Mouse (Mus musculus) B cell, adult 2 months (primary cell): Measurements from ENCODE around the gene Fxyd6.

ENCODE experiments used
- DNase-seq, 2 experiments: peaks; one replicate each; pipeline ENCODE4 v3.0.0; 2022

Fxyd6 gene

DNA sequence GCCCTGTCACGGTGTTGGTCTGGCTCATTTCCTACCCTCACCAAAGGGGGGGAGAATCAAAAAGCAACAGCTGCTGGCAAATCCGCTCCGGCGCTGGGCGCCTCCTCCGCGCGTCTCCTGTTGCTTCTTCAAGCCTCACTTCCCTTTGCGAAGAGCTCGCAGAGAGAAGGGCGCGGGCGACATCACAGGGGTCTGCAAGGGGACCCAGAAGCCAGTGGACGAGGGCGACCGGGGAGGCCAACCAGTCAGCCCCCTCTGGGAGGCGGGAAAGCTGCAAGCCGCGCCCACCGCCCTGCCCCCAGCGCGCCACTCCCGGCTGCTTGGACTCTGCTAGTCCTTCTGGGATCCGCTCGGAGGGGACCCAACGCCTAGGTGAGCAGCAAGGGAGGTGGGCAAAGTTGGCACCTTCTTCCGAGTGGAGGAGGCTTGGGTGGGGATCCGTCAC is at the start of gene Fxyd6:
TSS of gene Fxyd6 (plus strand) at position 69 of the 445 bp plus-strand sequence.
- peak; percentile 30 to 40 for DNase-seq

DNA sequence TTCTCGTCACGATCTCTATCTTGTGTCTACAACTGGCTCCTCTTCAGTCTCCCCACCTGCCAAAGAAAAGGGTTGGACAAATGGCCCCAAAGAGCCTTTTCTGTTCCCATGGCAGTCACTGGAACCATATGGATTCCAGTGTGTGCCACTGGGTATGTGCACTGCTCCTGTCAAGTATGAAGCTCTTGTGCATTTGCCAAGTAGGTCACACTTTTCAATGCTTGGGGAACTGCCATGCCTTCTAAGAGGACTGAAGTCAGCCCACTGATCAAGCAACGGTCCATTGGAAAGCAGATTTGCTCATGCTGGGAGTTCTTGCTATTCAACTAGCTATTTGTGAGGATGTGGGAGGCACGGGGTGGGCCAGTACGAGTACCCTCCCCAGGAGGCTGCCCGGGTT is 48.5 kb upstream of the Fxyd6 start:
- no peak for DNase-seq

- no peak for DNase-seq
Measured at GRCm38 (mm10) chr9:45321946-45322430, 48.0 kb upstream of the Fxyd6 start.

GRCm38 (mm10) chr9:45326390-45326789 is 43.6 kb upstream of the Fxyd6 start:
- no peak for DNase-seq

- DNase-seq: no peak
Measured at GRCm38 (mm10) chr9:45328263-45328662, 41.7 kb upstream of the Fxyd6 start.

- peak in 1 of 2 experiments; percentile 14 for DNase-seq
Measured at GRCm38 (mm10) chr9:45329577-45329976, 40.4 kb upstream of the Fxyd6 start.

GRCm38 (mm10) chr9:45337406-45337805 is 32.6 kb upstream of the Fxyd6 start:
- DNase-seq: no peak

- DNase-seq: no peak
Measured at GRCm38 (mm10) chr9:45343066-45343465, 26.9 kb upstream of the Fxyd6 start.

DNA sequence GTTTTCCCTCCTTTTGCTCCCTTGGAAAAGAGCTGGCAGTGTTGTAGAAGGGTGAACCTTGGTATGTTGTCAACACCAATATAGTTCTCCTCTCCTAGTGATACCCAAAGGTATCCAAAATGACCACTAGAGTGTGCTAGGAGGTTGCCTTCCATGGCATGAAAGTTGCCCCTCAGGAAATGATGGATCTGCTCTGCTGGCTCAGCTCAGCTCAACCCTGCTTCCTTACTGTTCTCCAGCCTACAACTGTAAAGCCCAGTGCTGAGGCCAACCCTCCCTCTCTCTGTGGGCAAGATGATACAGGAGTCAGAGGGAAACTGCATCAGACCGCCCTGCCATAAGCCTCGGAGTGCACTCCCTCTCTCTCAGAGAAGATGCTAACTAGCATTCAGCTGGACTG is 24.5 kb upstream of the Fxyd6 start:
- no peak for DNase-seq

GRCm38 (mm10) chr9:45346276-45346675 is 23.7 kb upstream of the Fxyd6 start:
- no peak for DNase-seq

- DNase-seq: no peak
Measured at GRCm38 (mm10) chr9:45348560-45348959, 21.4 kb upstream of the Fxyd6 start.

GRCm38 (mm10) chr9:45349181-45349580 is 20.8 kb upstream of the Fxyd6 start:
- DNase-seq: no peak

GRCm38 (mm10) chr9:45349851-45350250 is 20.1 kb upstream of the Fxyd6 start:
- no peak for DNase-seq

DNA sequence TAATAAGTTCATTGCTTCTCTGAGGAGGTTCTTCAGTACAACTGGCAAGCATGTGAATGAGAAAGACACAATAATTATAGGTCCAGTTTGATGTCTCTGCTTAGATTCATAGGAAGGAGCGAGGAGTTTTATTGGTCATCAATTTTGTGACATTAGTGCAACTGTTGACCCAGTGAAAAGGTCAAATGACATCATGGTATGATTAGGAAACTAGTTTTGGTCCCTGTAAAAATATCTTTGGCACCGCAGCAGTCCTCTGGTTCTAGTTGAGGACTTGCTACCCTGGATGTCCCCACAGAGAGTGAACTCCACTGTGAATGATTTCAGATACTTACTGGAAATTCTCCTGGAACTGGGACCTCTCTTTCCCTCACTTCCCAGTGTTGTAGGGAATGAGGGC is 14.8 kb upstream of the Fxyd6 start:
- no peak for DNase-seq

- no peak for DNase-seq
Measured at GRCm38 (mm10) chr9:45358356-45358755, 11.6 kb upstream of the Fxyd6 start.

- no peak for DNase-seq
Measured at GRCm38 (mm10) chr9:45362051-45362461, 7.9 kb upstream of the Fxyd6 start.

GRCm38 (mm10) chr9:45363639-45364214 is 6.3 kb upstream of the Fxyd6 start:
- no peak for DNase-seq

DNA sequence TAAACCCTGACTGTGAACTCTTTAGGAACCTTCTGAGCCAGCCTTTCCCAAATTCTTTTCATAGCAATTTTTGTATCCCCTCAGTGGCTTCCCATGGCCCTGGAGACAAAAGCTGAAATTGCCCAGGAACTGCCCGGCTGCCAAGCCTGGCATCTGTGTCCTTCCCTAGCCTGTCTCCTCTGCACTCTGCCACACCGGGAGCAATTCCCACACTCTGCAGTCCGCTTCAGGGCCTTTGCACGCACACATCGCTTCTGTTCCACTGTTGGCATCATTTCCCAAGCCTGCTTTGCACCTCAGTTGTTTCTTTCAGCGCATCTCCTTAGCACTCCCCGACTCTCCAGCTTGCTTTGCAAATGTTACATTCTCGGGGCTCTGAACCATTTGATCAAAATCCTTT is 2.3 kb upstream of the Fxyd6 start:
- no peak for DNase-seq

GRCm38 (mm10) chr9:45368341-45368901 is 1.6 kb upstream of the Fxyd6 start:
- DNase-seq: no peak

GRCm38 (mm10) chr9:45370616-45371336 is 791 bp downstream of the Fxyd6 start:
- no peak for DNase-seq

DNA sequence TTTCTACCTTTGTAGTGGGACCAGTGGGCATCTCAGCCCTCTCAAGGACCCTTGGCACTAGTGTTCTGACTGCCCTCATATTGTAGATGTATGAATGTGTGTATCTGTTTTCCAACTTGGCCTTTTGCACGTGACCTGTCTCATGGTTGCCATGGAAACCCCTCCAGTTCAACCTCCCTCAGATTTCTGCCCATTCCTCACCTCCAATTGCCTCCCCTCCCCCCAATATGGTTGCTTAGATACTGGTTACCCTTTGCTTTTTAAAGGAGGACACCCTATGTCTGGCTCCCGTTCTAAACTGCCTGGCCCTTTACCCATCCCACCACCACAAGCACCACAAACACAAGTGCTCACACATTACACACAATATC is 1.3 kb downstream of the Fxyd6 start:
- DNase-seq: no peak

DNA sequence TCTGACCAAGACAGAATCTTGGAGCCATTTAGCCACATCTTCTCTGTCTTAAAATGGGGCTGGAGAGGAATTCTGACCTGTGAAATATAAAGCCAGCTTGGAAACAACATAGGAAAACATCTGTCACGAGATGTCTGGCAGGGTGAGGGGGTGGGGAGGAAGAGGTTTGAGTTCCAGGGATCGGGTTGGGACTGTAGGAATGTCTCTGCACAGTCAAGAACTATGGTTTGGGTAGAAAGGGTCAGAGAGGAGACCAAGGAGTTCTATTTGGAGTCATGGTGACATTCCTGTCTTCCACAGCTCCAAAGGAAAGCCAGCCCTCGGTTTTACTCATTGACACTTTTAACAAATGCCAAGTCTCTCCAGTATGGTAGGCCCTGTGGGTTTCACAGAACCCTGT is 3.9 kb downstream of the Fxyd6 start:
- DNase-seq: no peak

- DNase-seq: no peak
Measured at GRCm38 (mm10) chr9:45374988-45375502, 5.1 kb downstream of the Fxyd6 start.

- DNase-seq: no peak
Measured at GRCm38 (mm10) chr9:45376427-45376826, 6.4 kb downstream of the Fxyd6 start.
